Mouse (Mus musculus) thymus, adult 2 months (tissue): ENCODE data around the gene Nhs. TPM values are rescaled to one million over a fixed set of nuclear protein-coding genes. Genes with fewer than 3 reads are reported as not detected.

Experiments
- DNase-seq: peaks from one replicate; pipeline ENCODE4 v3.0.0; 2021
- H3K27ac ChIP-seq: fragments of 200-500 bp; 2 replicates; pipeline ENCODE4 v1.5.1; 2012; ENCODE audit warnings: low read length, control low read depth; ENCODE audit not compliant: control insufficient read depth, insufficient read depth
- H3K27me3 ChIP-seq: fragments of 200-500 bp; 2 replicates; pipeline ENCODE4 v1.6.1; 2012; ENCODE audit warnings: mild to moderate bottlenecking, low read length, moderate library complexity, mixed read lengths; ENCODE audit not compliant: control insufficient read depth, insufficient read depth
- H3K36me3 ChIP-seq: fragments of 200-500 bp; 2 replicates; pipeline ENCODE4 v1.6.1; 2012; ENCODE audit warnings: mild to moderate bottlenecking, low read length, moderate library complexity; ENCODE audit not compliant: control insufficient read depth, insufficient read depth
- H3K4me1 ChIP-seq: fragments of 200-500 bp; replicated peaks from 2 replicates; pipeline ENCODE4 v1.6.1; 2012; ENCODE audit warnings: low read length; ENCODE audit not compliant: control insufficient read depth, insufficient read depth
- H3K4me3 ChIP-seq: fragments of 200-500 bp; 2 replicates; pipeline ENCODE4 v1.5.1; 2012; ENCODE audit warnings: mild to moderate bottlenecking, low read length, control low read depth, moderate library complexity; ENCODE audit not compliant: control insufficient read depth, insufficient read depth
- CTCF ChIP-seq: fragments of 200-500 bp; IDR thresholded peaks from 2 replicates; pipeline ENCODE4 v1.5.1; 2012; ENCODE audit warnings: mild to moderate bottlenecking, control low read depth, low read length, moderate library complexity, borderline replicate concordance; ENCODE audit not compliant: control insufficient read depth, poor library complexity, insufficient read depth; ENCODE audit errors: extremely low read depth
- POLR2A ChIP-seq: fragments of 200-500 bp; IDR thresholded peaks from 2 replicates; pipeline ENCODE4 v1.6.1; 2012; ENCODE audit warnings: mild to moderate bottlenecking, low read length, control low read depth, moderate library complexity; ENCODE audit not compliant: control insufficient read depth, poor library complexity, insufficient read depth; ENCODE audit errors: extremely low read depth
- WGBS: fragments of 180-500 bp; shearing (Covaris S2); methylation state at CpG from one replicate; pipeline ENCODE4 v1.1.7; 2018; 5-methylcytosine and 5-hydroxymethylcytosine counted together
- polyA plus RNA-seq: library from polyadenylated mRNA; depleted of rRNA; stranded (reverse); fragments of >200 nt; gene quantifications from 2 replicates; pipeline ENCODE4 v1.2.3, GENCODE M21; 2012

Nhs gene
- polyA plus RNA-seq, 1 experiment, result 0.46 TPM

DNA sequence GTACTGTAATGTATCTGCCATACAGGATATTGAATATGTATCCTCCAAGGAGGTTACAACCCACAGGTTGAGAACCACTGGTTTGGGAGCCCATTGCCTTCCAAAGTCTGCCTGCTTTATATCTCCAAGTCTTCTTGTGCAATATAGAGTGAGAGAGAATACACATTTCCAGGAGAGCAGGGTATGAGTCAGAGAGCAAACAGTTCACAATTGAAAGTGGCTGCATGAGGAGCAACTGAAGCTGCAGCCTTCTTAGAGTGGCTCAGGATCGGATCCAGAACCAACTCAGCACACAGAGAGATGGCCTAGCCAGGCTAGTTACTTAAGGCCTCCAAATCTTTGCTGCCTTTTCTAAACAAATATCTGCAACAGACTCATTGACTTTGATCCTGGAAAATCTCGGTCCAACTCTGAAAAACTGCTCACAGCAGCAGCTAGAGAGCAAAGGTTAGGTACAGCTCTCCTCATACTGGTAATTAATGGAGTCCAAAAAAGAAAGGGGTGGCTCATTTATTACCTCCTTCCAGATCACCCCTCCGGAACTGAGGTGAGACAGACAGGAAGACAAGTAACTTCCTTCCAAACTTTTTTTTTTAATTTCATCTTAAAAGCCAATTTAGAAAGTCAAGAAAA is 56.6 kb downstream of the Nhs start:
- Histone ChIP-seq H3K27me3 (no peaks in the 10 kb centered on the region), H3K36me3 (no peaks in the 10 kb centered on the region), H3K27ac (no peak overlapping the region), H3K4me3 (no peak overlapping the region), H3K4me1 (no peaks in the 10 kb centered on the region)
- DNase-seq, result no peak
- TF ChIP-seq POLR2A, result no peak
- 64% methylated on average over 3 of the region's 3 CpGs for WGBS

DNA sequence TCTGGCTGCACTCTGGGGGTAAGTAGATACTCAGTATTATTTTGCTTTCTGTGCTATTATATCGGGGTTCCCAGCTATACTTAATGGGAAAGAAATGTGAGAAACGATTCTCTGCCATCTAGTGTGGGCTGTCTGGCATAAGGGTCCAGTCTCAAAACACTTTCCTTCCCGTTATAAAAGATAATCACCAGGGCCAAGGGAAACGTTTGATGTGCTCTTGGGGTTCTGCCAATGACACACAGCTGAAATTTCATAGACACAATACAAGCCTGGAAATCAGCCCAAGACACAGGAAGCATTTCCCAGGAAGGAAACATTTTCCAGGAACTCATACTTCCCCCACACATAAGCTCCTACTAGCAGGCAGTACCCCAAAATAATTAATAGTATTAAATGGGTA is 61.2 kb downstream of the Nhs start:
- DNase-seq, result no peak
- Histone ChIP-seq H3K27ac (no peak overlapping the region), H3K4me1 (no peaks in the 10 kb centered on the region), H3K27me3 (no peaks in the 10 kb centered on the region), H3K4me3 (no peak overlapping the region), H3K36me3 (no peaks in the 10 kb centered on the region)
- 82% methylated on average over 4 of the region's 4 CpGs for WGBS
- no peak for TF ChIP-seq POLR2A
- TF ChIP-seq CTCF, result no peak

- TF ChIP-seq CTCF, result no peak
- TF ChIP-seq POLR2A, result no peak
- Histone ChIP-seq H3K27me3 (no peaks in the 10 kb centered on the region), H3K4me1 (no peaks in the 10 kb centered on the region), H3K36me3 (no peaks in the 10 kb centered on the region), H3K4me3 (no peak overlapping the region), H3K27ac (no peak overlapping the region)
- 87% methylated on average over 4 of the region's 4 CpGs for WGBS
- DNase-seq, result no peak
Observed at GRCm38 (mm10) chrX:162087291-162087690, 72.2 kb downstream of the Nhs start.

DNA sequence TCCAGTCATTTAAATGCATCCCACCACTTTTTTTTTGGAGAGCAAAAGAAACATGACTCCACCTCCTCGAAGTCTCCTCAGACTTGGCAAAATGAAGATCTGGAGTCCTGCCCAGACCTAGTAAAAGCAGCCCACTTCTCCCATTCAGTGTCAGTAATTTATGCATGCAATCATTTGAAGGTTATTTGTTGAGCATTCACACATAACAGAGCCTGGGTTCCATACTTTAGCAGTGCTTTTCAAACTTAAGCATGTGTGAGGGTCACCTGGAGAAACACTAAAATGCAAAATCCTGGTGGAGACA is 73.7 kb downstream of the Nhs start:
- no peak overlapping the region for H3K4me3 ChIP-seq
- TF ChIP-seq POLR2A (no peak), CTCF (no peak)
- no peaks in the 10 kb centered on the region for H3K27me3 ChIP-seq
- no peak overlapping the region for H3K27ac ChIP-seq
- no peaks in the 10 kb centered on the region for H3K36me3 ChIP-seq
- H3K4me1 ChIP-seq, result no peaks in the 10 kb centered on the region
- DNase-seq, result no peak
- WGBS, result 93% methylated on average over 1 of the region's 1 CpGs

GRCm38 (mm10) chrX:162085062-162085896 is 74.3 kb downstream of the Nhs start:
- TF ChIP-seq POLR2A, result no peak
- TF ChIP-seq CTCF, result no peak
- Histone ChIP-seq H3K27ac (no peak overlapping the region), H3K4me1 (no peaks in the 10 kb centered on the region), H3K4me3 (no peak overlapping the region), H3K27me3 (no peaks in the 10 kb centered on the region), H3K36me3 (no peaks in the 10 kb centered on the region)
- WGBS, result 87% methylated on average over 4 of the region's 4 CpGs
- DNase-seq, result no peak

DNA sequence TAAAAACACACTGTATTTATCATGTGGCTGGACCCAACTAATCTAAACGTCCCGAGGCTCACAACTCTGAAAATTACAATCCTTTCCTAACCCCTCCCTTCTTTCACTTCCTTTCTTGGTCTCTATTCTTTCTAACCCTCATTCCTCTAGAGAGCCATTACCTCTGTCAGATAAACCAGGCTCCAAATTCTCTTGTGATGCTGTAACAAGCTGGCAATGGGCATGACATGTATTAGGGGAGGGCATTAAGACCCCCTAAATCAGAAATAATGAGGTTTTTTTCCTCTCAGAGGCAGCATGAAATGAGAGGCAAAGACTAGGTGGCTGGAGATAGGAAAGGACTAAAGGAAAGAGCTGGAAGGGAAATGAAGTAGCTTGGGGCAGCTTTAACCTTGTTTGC is 96.4 kb downstream of the Nhs start:
- DNase-seq, result no peak
- Histone ChIP-seq H3K4me1 (no peaks in the 10 kb centered on the region), H3K4me3 (no peak overlapping the region), H3K27ac (no peak overlapping the region), H3K27me3 (no peaks in the 10 kb centered on the region), H3K36me3 (no peaks in the 10 kb centered on the region)
- 45% methylated on average over 2 of the region's 2 CpGs for WGBS
- no peak for TF ChIP-seq POLR2A
- TF ChIP-seq CTCF, result no peak
